Mouse (Mus musculus) midbrain, embryonic 13.5 days (tissue): ENCODE data around the gene Tbc1d8. TPM values are rescaled to one million over a fixed set of nuclear protein-coding genes. Genes with fewer than 3 reads are reported as not detected.

ENCODE experiments used
- polyA plus RNA-seq: library from polyadenylated mRNA; unstranded; fragments of >200 nt; fragmentation: Nextera tagmentation; extraction: Ambion mirVana; gene quantifications from 2 replicates; pipeline ENCODE4 v1.2.1, GENCODE M21; 2015

Tbc1d8 gene
- polyA plus RNA-seq, 1 experiment from 2014 or later: 7.8 TPM

Other genes with a start within 250 kb of the Tbc1d8 start
- gene Rpl31, start 110.9 kb downstream of the Tbc1d8 start, polyA plus RNA-seq: 374 and 398 TPM in 2 replicates
- 13.4 and 16.4 TPM in 2 replicates for gene Cnot11, start 56.2 kb upstream of the Tbc1d8 start, polyA plus RNA-seq
- gene Rnf149, start 98.7 kb upstream of the Tbc1d8 start, polyA plus RNA-seq: 22.8 and 23.1 TPM in 2 replicates
- gene Creg2, start 172.7 kb upstream of the Tbc1d8 start, polyA plus RNA-seq: 3.7 and 3.8 TPM in 2 replicates
- 0.13 and 0.28 TPM in 2 replicates for gene Rfx8, start 242.2 kb upstream of the Tbc1d8 start, polyA plus RNA-seq